Mouse (Mus musculus) telencephalon, adult 2 months (tissue): ENCODE measurements around the gene Kif14.

ENCODE experiments used
- DNase-seq: peaks from one replicate; pipeline ENCODE4 v3.0.0-alpha.2; 2011; ENCODE audit warnings: low read depth, low spot score

Kif14 gene

DNA sequence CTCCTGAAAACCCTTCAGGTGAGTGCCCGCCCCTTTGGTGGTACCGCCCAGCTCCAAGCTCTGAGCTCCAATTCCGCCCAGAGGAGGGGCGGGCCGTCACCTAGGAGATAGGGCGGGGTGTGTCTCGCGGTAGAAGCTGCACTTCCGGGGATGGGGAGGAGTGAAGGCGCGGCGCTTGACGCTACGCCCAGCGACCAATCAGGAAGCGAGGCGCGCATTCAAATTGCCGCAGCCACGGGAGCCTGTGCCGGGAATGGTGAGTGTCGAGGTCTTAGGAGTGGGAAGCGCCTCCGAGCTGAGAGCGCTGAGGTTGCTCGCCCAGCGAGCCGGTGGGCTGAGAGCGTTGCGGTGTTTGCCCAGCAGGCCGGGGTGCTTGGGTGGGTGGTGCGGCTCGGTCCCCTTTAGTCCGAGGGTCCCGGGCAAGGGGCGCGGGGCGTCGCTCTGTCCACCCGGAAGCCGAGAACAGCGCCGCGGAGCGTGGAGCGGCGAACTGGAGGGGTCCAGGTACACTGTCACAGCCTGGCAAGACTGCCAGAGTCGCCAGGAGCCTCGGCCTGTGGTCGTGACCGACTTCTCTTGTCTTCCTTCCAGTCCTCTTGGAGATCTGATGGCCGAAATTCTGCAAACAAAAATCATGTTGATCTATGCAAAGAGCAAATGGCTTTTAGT, at the start of gene Kif14:
Kif14 (plus strand) TSS at position 201 of the 669 bp plus-strand sequence.
- peak; percentile 84 for DNase-seq

DNA sequence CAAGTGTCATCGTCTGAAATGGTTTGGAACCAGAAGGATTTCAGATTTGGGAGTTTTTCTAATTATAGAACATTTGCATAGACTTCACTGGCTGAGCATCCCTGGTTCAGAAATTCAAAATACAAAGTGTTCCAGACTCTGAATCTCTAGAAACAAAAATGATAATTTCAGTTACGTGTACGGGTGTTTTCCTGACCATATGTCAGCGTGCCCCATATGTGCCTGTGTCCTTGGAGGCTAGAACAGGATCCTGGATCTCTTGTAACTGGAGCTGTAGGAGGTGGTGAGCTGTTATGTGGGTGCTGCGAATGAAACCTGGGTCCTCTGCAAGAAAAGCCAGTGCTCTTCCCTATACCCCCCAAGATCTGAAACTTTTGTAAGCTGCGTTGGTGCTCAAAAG, 47.8 kb upstream of the Kif14 start:
- peak; percentile 75 for DNase-seq

GRCm38 (mm10) chr1:136427166-136427969, 38.8 kb upstream of the Kif14 start:
- no peak for DNase-seq

DNA sequence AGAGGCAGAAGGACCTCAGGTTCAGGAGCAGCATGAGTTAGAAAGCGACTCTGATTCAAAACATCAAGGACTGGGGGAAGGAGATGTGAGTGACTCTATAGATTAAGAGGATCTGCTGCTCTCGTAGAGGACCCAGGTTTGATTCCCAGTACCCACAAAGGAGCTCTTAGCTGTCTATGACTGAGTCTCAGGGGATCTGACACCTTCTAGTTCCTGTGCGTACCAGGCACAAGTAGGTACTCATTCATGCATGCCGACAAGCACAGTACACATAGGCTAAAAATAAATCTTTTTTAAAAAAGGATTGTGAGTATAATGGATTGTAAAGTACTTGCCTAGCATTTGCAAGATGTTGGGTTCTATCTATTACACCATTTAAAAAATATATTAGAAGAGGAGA, 37.2 kb upstream of the Kif14 start:
- no peak for DNase-seq

DNA sequence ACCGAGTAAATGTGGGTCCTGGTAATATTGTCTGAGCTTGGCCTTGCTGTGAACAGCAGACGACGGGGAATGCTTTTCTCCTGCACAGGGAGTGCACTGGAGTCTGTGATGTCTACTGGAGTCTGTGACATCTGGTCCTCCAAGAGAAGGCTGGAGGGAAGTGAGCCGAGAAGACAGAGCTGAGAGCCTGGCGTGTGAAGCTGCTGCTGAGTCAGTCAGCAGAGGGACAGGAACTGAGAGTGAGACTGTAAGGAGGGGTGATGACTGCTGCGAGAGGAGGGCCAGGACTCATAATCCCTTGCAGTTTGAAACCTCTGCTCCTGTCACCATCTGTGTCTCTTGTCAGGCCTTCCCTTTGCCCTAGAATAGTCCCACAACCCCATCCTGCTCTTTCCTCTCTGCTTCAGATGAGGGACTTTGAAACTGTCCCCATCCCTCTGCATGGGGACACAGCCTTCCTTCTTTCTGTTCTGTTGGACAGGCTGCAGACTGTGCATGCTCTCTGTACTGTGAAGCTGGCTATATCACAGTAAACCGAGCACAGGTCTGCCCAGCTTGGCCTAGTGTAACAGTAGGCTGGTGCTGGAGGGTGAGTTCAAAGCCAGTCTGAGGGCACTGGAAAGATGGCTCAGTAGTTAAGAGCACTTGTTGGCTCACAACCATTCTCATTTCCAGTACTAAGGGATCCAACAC, 35.9 kb upstream of the Kif14 start:
- no peak for DNase-seq

- no peak for DNase-seq
Measured at GRCm38 (mm10) chr1:136440741-136441140, 25.4 kb upstream of the Kif14 start.

- DNase-seq, result no peak
Measured at GRCm38 (mm10) chr1:136442809-136443208, 23.3 kb upstream of the Kif14 start.

DNA sequence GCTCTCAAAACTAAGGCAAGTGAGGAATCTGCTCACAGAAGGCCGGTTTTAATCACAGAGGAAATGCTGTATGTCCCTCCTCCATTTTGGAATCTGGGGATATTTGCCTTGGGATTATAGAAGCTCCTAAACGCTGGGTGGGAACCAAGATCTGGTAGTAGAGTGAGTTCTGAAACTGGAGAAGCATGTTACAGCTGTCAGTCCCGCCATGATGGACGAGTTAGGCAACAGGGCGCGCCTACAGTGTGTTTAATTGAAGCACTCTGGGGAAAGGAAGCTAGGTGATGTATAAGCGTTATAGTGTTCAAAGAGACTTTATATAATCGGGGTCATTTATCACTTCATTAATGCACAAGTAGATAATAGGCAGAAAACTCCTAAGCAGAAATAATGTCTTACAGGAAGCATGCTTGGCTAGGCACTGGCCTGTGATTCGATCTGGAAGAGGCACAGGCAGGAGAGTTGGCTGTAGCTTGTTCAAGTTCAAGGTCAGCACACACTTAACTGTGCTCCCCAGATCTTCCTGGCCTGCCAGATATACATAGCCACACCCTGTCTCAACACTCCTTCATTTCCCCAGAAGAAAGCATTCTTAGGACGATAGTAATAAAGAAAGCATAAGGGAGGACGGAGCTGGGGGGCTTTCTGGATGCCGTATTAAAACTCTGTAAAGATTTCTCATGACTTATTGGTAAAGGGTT, 21.4 kb upstream of the Kif14 start:
- no peak for DNase-seq

GRCm38 (mm10) chr1:136446933-136447332, 19.2 kb upstream of the Kif14 start:
- no peak for DNase-seq

DNA sequence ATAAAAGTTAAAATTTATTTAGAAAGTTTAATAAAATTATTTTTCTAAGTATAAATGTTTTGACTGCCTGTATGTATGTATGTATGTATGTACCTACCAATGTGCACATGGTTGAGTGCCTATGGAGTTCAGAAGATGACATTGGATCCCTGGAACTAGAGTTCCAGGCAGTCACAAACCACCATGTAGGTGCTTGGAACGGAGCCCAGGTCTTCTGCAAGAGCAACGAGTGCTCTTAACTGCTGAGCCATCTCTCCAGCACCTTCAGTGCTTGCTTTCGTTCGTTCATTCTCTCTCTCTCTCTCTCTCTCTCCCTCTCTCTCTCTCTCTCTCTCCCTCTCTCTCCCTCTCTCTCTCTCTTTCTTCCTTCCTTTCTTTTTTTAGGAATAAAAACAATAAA, 18.8 kb upstream of the Kif14 start:
- no peak for DNase-seq

DNA sequence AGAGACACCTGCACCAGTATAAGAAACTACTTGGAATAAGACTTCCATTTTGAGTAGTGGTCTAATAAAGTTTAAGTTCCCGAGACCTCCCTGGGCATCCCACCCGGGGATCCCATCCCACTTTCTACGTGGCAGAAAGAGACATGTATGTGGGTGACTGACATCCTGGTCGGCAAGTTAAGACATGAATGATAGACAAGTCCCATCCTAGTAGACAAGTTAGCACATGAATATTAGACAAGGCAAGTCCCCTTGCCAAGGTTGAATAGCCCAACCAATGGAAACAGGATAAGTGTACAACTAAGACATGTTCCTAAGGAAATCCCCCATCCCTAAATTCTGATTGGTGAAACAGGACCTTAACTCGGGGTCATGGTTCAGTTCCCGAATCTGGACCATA, 16.6 kb upstream of the Kif14 start:
- DNase-seq, result no peak

DNA sequence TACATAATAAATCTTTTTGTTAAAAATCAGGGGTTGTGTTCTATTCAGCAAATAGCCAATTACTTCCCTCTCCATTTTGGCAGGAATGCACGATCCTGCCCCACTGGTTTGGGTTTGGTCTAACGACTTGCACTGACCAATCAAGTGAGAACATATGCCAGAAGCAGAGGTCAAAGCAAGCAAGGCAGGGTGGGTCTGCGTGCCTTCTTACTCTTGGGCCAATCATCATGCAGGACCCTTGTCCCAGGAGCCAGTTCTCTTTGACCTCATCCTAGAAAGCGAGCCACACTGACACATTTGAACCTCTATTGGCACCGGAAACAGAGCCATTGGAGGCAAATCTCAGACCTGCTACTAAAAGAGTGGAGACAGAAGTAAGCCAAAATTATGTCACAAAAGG, 15.9 kb upstream of the Kif14 start:
- DNase-seq, result no peak

GRCm38 (mm10) chr1:136452421-136452820, 13.7 kb upstream of the Kif14 start:
- DNase-seq, result no peak

- no peak for DNase-seq
Measured at GRCm38 (mm10) chr1:136455756-136456585, 10.2 kb upstream of the Kif14 start.

- DNase-seq, result no peak
Measured at GRCm38 (mm10) chr1:136456741-136457140, 9.4 kb upstream of the Kif14 start.

DNA sequence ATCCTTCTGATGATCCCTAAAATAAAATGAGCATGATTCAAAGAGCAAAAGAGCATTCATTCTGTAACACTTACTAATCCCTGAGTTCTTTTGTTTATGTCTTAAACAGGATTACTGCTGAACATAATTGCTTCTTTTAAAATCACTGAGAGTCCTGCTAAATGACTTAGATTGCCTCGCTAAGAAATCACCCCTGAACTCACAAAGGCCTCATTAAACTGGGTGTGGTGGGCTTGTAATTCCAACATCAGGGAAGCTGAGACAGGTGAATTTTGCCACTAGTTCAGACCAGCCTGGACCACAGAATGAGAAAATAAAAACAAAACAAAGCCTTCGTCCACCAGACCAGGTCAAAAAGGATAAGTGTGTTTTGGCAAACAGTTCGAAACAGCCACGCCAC, 8.7 kb upstream of the Kif14 start:
- no peak for DNase-seq

GRCm38 (mm10) chr1:136458691-136459245, 7.4 kb upstream of the Kif14 start:
- DNase-seq, result peak; percentile 73

GRCm38 (mm10) chr1:136462443-136462842, 3.7 kb upstream of the Kif14 start:
- peak; percentile 58 for DNase-seq

DNA sequence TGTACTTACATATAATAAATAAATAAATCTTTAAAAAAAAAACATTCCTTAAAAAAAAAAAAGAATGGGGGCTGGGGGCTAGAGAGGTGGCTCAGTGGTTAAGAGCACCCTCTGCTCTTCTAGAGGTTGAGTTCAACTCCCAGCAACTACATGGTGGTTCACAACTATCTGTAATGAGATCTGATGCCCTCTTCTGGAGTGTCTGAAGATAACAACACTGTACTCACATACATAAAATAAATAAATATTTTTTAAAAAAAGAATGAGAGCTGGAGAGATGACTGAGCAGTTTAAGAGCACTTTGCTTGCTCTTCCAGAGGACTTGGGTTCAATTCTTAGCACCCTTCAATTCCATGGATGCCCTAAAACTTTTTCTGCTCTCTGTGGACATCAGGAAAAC, 975 bp upstream of the Kif14 start:
- DNase-seq, result no peak

- no peak for DNase-seq
Measured at GRCm38 (mm10) chr1:136469408-136469807, 3.3 kb downstream of the Kif14 start.

- peak; percentile 58 for DNase-seq
Measured at GRCm38 (mm10) chr1:136470471-136470870, 4.3 kb downstream of the Kif14 start.
